Mouse (Mus musculus): ENCODE data around the gene Zfp46.

Zfp46 gene

DNA sequence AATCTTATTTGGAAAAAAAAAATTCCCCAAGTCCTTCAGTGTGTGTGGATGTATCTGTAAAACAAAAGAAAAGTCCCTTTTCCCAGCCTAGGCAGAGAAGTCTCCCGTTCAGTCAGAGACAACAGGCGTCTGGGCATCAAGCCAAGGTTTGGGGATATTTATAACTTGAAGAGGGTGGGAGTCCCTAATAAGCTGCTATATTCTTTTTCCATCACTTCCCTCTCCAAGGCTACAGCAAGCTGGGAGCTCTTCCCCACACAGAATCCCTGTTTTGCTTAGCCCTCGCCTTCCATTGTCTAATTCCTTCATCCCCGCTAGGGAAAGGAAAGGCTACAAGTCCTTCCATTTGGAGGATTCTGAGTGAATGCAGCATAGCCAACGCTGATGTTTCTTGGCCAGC is at the start of gene Zfp46:
TSS of gene Zfp46 (plus strand) at position 229 of the 400 bp plus-strand sequence.
- DNase-seq (ENCODE audit: extremely low spot score), result no peak

- no peak for DNase-seq (ENCODE audit: extremely low spot score)
Measured at GRCm38 (mm10) chr4:136238669-136239068, 45.8 kb upstream of the Zfp46 start.

GRCm38 (mm10) chr4:136239111-136239510 is 45.4 kb upstream of the Zfp46 start:
- DNase-seq (ENCODE audit: extremely low spot score), result no peak

- DNase-seq (ENCODE audit: extremely low spot score), result peak; percentile 79
Measured at GRCm38 (mm10) chr4:136239622-136240021, 44.9 kb upstream of the Zfp46 start.

DNA sequence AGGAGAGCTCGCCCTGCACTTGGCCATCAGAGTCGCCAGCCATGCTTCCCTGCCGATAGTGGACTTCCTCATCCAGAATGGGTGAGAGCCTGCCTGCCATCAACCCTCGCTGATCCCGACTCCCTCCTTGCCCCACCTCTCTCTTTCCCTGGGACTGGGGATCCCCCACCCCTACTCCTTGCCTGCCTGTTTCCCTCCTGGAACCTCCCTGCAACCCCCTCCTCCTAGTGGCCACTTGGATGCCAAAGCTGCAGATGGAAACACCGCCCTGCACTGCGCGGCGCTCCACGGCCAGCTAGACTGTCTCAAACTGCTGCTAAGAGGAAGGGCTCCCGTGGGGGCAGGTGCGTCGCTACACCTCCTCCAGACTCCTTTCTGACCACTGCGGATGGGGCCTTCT is 44.4 kb upstream of the Zfp46 start:
- no peak for DNase-seq (ENCODE audit: extremely low spot score)

DNA sequence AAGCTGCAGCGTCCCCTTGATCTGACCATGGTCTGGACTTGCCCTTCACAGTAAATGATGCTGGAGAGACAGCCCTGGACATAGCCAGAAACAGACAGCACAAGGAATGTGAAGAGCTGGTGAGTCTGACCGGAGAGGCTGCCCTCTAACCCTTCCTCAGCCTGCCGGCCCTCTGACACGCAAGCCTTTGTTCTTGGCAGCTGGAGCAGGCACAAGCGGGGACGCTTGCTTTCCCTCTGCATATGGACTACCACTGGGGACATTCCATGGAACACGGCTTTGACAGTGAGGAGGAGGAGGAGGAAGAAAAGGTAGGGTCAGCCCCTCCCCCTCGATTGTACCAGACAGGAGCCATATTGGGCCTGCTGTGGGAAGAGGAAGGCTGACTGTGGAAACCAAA is 43.5 kb upstream of the Zfp46 start:
- peak; percentile 31 for DNase-seq (ENCODE audit: extremely low spot score)

DNA sequence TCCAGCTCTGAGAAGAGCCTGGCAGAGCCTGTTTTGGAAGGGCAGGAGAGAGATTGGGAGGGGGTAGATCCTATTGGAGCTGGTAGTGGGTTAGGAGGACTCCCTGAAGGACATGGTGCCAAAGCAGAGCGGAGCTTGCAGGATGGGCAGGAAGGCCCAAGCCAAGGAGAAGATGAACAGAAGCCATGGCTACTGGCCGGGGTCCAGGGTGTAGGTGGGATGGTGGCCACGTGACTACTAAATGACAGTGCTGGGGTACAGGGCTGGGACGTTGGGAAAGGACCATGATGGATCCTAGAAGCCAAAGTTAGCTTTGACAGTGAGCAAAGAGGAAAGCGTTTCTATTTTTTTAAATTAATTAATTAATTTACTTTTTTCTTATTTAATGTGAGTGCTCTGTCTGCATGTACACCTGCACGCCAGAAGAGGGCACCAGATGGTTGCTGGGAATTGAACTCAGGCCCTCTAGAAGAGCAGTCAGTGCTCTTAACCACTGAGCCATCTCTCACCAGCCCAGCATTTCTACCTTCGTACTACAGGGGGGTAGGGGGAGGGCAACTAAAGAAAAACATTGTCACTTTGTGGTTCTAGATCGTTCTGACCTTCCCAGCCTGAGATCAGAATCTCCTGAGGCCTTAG is 42.3 kb upstream of the Zfp46 start:
- DNase-seq (ENCODE audit: extremely low spot score), result no peak

DNA sequence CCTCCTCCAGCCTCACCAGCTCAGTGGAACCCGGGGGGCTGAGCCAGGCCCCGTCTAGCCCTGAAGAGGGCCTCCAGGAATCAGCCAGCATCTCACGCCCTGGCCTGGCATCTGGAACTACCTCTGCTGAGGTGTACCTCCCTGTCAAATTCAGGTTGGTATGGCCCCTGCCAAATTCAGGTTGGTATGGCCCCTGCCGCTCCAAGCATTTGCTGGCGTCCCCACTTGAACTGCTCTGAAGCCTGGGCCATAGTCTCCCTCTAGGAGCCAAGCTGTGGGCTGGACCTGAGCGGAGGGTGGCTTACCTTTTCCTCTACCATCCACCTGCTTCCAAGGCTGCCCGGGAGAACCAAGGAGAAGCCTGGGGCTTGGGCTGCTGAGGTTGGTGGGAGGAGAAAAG is 41.8 kb upstream of the Zfp46 start:
- no peak for DNase-seq (ENCODE audit: extremely low spot score)

DNA sequence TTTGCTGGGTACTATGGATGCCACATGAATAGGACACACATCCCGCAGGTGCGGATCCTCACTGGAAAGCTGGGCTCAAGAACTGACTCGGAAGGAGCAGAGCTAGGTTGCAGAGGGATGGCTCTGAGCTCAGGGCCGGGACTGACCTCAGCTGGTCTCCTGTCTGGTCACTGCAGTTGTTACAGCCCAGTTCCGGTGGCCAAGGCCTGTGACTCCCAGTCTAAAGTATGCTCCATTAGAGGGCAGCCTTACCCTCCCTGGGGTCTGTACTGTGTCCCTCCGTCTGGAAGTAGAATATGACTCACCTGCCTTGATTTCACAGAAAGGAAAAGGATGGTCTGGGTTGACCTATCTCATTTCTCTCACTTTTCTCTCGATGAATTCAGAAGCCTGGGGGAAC is 40.3 kb upstream of the Zfp46 start:
- no peak for DNase-seq (ENCODE audit: extremely low spot score)

GRCm38 (mm10) chr4:136245681-136246080 is 38.8 kb upstream of the Zfp46 start:
- DNase-seq (ENCODE audit: extremely low spot score), result no peak

- no peak for DNase-seq (ENCODE audit: extremely low spot score)
Measured at GRCm38 (mm10) chr4:136246568-136246969, 37.9 kb upstream of the Zfp46 start.

- no peak for DNase-seq (ENCODE audit: extremely low spot score)
Measured at GRCm38 (mm10) chr4:136247386-136247728, 37.1 kb upstream of the Zfp46 start.

DNA sequence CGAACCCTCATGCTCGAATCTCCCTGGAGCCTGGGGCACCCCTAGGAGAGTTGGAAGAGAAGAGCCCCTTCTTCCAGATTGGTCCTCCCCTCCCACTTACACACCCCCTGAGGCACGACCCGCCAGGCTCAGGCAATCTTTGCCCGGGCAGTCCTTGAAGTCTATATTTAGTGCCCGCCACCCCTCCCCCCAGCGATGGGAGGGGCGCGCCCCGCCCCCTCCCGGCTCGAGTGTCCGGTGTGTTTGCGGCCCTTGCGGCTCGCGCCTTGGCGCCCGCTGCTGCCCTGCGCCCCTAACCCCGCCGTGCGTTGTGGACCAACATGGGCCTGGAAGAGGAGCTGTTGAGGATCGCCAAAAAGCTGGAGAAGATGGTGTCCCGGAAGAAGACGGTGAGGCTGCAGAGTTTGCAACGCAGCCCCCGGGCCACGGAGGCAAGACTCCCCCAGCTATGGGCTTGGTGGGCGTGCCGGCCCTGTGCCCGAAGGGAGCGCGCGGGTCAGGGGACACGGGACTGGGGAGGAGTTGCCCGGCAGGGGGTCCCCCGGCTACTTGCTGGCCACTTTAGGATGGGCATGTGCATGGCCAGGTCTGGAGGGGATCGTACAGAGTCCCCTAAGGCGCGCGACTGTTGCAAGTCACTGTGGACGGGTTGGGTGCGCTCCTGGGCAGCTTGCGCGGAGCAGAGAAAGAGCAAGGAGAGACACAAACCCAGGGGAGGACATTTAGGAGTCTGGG is 36.6 kb upstream of the Zfp46 start, which contains the start of gene Tcea3:
TSS of gene Tcea3 (plus strand) at position 1 of the 735 bp plus-strand sequence.
- DNase-seq (ENCODE audit: extremely low spot score), result peak; percentile 77

DNA sequence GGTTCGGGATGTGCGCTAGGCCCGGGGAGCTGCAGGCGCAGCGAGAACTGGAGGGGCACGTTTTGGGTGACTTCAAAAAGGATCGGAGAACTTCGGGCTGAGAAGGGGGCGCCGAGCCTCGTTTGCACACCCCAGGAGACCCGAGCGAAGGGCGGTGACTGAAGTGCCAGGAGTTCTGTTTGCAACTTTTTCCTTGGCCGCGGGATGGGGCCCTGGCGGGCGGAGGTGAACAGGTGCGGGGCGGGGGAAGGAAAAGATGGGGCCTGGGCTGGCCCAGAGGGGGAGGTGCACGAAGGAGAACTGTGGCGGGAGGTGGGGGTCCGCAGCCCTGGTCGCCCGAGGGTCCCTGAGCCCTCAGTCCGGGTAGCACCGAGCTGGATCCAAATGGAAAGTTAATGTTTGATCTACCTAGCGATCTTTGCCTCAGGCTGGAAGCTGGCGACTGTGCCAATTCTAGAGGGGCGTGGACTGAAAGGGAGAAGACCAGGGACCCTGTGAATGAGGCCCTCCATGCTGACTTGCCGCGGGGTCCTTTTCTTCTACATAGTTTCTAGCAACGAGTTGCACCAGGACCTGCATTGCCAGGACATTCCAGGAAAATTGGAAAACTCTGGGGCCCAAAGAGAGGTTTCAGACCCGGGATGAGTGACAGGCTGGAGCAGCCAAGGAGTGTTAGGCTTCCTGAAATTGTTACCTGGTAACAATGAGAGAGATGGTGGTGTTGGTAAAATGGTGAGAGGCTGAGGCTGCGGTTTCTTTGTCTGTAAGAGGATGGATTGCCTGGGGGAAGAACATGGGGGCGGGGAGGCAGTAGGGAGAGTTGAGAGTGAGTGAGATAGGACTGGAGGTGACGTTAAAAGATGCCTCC is 35.8 kb upstream of the Zfp46 start:
- no peak for DNase-seq (ENCODE audit: extremely low spot score)

- no peak for DNase-seq (ENCODE audit: extremely low spot score)
Measured at GRCm38 (mm10) chr4:136249332-136249647, 35.2 kb upstream of the Zfp46 start.

GRCm38 (mm10) chr4:136249780-136250179 is 34.7 kb upstream of the Zfp46 start:
- DNase-seq (ENCODE audit: extremely low spot score), result no peak

- no peak for DNase-seq (ENCODE audit: extremely low spot score)
Measured at GRCm38 (mm10) chr4:136255919-136256318, 28.6 kb upstream of the Zfp46 start.

DNA sequence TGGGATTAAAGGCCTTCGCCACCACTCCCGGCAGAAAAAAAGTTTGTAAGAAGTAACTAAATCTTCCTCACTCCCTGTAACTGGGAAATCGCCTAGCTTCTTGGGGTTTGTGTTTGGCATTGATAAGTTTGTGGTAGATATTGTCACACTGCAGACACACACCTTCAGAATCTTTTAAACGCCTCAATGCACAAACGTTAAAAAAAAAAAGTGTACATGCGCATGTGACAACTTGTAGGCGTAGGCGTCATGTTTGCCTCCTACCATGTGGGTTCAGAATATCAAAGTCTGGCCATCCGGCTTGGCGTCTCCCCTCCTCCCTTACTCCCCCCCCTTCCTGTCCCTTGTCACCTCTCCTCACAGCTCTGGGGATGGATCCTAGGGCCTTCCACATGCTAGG is 27.8 kb upstream of the Zfp46 start:
- DNase-seq (ENCODE audit: extremely low spot score), result no peak

DNA sequence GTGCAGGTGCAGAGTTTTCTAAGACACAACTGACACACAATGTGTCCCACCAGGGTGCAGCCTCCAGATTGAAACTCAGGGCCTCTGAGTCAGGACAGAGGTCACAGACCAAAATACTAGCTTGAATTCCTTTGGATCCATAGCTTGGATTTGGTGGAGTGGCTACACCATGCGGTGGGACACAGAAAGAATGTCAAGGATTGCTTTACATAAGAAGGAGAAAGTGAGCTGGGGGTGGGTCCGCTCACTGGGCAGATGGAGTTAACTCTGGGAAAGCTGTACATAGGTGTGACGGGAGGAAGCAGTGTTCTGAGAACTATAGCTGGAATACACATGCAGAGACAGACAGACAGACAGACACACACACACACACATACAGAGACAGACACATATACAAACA is 24.6 kb upstream of the Zfp46 start:
- no peak for DNase-seq (ENCODE audit: extremely low spot score)

GRCm38 (mm10) chr4:136260491-136261180 is 23.8 kb upstream of the Zfp46 start:
- peak; percentile 84 for DNase-seq (ENCODE audit: extremely low spot score)

DNA sequence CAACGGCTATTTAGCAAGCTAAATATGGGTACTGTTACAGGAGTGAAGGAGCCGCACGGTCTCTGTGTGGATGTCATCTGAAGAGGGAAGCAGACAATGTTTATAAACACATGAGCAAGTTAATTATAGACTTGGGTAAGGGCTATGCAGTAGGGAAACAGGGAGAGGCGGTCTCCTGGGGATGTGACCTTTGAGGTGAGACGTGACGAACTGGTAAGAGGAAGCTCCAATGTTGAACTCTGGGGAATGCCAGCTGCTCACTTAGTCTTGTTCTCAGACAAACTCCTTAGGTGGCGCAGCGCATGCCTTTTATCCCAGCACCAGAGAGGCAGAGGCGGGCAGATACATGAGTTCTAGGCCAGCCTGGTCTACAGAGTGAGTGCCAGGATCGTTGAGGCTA is 22.6 kb upstream of the Zfp46 start:
- DNase-seq (ENCODE audit: extremely low spot score), result no peak

GRCm38 (mm10) chr4:136263555-136263954 is 20.9 kb upstream of the Zfp46 start:
- no peak for DNase-seq (ENCODE audit: extremely low spot score)
